Mouse (Mus musculus) adrenal gland, adult (tissue): ENCODE results near the gene Lrp5.

Experiments
- DNase-seq, 2 experiments: peaks; one replicate each; pipeline ENCODE4 v3.0.0; 2022 to 2023; ENCODE audit warnings: low spot score in 1 of 2; ENCODE audit not compliant: inconsistent age in 2 of 2

Gene Lrp5

DNA sequence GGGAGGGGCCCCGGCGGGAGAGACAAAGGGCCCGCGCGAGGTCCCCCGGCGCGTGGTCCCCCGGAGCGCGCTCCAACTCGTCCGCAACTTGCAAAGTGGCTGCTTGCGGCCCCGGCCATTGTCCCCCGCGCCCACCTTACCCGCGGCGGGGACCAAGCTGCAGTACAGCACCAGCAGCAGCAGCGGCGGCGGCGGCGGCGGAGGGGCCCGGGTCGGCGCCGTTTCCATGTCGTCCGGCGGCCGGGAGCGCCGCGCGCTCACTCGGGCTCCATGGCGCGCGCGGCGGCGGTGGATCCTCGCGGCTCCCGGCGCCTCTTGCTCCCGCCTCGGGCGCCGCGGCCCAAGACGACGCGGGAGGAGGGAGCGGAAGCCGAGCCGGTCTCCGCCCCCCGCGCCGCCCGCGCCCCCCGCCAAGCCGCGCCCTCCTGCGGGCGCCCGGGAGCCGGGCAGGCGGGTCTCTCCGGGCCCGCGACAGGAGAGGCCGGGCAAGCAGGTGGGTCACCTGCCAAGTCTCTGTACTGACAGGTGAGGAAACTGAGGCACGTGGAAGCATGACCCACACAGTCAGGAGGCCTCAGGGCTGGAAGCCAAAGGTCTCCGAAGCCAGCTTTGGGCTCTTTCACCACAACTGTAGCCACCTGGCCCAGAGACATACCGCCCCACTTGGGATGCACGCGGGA, at the start of gene Lrp5:
Gene Lrp5, minus strand, starts transcription at position 350 of the 680 bp plus-strand sequence.
- peak; percentile 82 to 90 for DNase-seq

DNA sequence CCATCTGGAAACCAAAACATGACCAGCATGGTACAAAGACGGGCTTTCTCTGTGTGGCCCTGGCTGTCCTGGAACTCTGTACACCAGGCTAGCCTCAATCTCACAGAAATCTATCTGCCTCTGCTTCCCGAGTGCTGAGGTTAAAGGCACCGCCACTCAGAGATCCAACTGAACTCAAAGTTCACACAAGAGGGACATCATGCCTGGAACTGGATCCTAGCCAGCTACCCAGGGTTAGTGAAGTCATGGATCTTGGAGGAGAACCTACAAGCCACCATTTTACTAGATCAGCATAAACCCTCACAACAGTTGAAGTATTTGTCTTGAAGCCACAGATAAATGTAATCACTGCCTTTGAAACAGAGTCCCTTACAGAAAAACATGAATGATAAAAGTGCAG, 49.6 kb upstream of the Lrp5 start:
- no peak for DNase-seq

DNA sequence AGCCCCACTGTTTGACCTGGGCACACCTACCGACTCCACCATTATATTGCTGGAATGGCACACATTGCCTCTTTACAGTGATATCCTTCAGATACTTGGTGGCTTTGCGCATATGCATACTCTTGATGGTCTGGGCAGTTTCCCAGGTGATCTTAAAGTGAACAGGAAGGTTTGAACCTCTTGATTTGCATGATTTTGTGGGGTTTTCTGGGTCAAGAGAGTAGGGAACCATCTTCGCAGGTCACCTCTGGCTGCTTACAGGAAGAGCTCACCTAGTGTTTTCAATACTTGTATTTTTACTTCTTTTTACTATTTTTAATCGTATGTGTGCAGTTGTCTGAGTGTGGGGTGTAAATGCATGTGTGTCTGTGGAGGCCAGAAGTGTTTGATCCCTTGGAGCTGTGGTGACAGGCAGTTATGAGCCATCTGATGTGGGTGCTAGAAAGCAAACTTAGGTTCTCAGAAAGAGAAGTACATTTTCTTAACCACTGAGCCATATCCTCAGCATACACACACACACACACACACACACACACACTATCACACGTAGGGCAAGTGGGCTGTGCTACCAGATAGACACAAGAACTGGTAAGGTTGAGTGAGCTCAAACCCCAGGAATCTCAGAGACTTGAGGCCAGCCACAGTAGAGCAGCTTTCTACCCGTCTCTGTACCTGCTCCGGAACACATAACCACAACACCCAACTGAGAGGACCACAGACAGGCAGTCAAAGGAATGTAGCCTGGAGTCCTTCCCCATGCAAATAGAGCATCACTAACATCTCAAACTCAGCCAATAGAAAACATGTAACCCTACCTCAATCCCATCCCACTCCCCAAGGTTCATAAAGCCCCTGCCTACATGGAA, 44.6 kb upstream of the Lrp5 start:
- DNase-seq = no peak

DNA sequence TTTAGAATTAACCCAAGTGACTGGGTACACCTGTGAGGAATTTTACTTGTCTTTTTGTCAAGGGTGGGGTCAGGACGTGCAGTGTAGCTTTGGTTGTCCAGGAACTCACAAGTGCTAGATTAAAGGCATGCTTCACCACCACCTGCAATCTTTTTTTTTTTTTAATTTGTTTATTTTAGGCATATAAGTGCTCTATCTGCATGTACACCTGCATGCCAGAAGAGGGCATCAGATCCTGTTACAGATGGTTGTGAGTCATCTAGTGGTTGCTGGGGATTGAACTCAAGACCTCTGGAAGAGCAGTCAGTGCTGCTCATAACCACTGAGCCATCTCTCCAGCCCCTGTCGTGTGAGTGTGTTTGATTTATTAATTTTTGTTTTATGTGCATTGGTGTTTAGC, 42.5 kb upstream of the Lrp5 start:
- no peak for DNase-seq

DNA sequence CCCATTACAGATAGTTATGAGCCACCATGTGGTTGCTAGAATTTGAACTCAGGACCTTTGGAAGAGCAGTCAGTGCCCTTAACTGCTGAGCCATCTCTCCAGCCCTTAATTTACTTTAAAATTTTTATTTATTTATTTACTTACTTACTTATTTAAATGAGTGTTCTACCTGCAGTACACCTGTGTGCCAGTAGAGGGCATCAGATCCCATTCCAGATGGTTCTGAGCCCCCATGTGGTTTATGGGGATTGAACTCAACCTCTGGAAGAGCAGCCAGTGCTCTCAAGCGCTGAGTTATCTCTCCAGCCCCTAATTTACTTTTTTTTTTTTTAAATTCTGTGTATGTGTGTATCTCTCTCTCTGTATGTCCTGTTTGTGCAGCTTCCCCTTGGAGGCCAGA, 38.4 kb upstream of the Lrp5 start:
- peak; percentile 67 to 92 for DNase-seq

DNA sequence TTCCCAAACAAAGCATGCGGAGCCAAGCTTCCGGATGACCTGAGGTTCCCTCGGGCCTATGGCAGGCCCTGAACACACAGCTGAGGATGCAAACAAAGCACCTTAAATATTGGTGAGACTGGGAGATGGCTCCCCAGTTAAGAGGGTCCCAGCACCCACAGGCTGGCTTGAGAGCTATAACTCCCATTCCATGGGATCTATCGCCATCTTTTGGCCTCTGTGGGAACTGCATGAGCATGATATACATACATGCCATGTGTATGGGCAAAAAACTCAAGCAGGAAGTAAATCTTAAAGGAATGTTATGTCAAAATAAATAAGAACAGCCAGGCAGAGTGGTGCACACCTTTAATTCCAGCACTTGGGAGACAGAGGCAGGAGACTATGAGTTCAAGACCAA, 37.5 kb upstream of the Lrp5 start:
- DNase-seq = peak in 1 of 2 experiments; percentile 67

DNA sequence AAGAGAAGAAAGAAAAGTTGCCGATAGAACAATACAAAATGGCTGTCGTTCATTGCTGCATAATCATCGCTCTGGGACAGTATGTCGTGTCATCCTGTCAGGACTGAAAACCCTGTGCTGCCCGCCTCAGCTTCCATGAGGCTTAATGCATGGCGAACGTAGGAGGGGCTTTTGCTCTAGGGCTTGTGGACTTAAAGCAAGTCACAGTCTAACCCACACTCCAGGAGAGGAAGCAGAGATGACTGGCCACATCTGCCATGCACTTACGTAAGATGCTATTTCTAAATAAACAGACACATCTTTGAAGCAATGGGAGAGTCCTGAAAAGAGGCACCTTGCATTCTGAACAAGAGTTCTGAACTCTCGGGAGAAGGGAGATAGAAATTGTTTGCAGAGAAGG, 36.8 kb upstream of the Lrp5 start:
- DNase-seq = no peak

DNA sequence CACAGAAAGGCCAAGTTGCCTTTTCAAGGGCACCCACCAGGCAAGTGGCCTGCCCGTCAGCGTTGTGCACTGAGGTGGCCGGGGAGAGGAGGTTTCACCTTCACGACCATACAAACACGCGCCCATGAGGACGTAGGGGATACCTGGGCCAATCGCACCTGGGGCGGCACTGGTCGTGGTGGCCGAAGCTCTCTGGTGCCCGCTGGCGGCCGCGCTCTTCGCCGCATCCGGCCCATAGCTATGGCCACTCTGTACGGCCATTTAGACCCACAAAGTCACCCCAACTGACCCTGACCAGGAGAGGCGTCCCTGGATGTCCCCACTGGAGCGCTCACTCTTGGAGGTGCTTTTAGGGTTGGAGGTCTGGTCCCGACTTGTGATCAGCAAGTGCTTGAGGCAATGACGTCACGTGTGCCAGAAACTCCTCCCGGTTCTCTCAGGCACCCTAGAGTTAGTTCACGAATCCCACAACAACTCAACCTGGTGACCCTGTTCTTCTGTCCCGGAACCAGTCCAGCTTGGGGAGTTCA, 33.1 kb upstream of the Lrp5 start:
- DNase-seq = peak; percentile 73 to 92

DNA sequence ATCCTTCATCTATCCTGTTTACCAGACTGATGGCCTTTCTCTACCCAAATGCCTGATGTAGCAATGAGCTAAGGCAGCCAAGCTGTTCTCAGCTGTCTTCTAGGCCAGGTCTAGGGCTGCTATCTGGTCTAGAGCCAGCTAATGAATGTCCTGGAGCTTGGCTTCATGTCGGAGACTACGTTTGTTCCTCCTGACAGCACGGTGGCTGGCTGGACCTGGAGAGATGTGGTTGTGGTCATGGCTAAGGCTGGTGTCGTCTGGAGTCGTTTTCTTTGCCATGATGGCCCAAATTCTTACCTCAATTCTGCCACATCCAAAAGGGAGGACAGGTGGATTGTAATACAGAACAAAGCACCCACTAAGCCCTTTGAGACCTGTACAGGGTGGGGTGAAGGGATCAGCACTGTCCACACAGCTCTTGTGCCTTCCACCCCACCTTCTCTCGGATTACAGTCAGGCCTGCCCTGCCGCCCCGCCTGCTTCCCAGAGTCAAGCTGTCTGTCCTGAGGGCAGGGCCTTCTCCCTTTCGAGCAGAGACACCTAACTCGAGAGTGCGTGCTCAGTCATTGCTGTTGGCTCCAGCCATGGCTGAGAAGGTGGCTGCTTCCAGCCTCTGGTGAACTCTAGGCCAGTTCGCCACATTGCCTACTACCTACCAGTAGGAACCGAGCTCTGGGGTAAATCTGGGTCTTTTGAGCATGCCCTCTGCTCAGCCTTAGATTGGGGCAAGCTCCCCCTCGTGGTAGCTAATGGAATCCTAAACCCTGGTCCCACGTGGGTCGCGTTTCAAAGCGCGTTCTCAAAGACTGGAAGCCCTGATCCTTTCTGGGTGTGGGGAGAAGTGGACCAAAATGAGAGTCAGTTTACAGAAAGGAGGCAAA, 32.4 kb upstream of the Lrp5 start:
- peak; percentile 74 to 92 for DNase-seq

DNA sequence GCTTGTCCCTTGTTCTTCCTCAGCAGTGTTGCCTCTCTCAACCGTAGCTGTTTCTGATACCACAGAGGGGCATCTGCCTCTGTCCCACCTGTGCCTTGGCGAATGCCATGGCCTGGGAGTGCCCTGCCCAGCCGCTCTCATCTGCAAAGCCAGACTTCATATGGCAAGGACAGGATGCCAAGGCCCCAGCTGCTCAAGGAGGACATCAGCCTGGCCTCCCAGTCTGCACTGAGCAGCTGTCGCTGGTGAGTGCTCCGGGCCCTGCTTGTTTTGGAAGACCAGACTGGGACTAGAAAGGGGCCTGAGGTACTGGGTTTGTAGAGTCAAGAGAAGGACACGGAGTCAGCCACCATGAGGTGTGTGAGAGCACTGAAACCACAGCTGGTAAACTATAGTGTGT, 28.0 kb upstream of the Lrp5 start:
- no peak for DNase-seq

DNA sequence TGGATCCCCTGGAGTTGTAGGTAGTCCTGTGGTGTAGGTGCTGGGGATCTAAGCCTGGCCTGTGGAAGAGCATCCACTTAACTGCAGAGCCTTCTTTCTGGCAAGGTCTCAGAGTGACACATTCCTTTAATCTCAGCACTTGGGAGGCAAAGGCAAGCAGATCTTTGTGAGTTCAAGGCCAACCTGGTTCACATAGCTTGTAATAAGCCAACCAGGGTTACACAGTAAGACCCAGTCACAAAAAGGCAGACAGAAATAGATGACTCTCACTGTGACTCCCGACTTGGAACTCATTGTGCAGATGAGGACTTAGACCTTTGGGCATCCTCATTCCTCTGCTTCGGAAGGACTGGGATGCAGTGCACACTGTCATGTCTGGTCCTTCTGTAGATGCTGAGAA, 24.1 kb upstream of the Lrp5 start:
- peak in 1 of 2 experiments; percentile 63 for DNase-seq

DNA sequence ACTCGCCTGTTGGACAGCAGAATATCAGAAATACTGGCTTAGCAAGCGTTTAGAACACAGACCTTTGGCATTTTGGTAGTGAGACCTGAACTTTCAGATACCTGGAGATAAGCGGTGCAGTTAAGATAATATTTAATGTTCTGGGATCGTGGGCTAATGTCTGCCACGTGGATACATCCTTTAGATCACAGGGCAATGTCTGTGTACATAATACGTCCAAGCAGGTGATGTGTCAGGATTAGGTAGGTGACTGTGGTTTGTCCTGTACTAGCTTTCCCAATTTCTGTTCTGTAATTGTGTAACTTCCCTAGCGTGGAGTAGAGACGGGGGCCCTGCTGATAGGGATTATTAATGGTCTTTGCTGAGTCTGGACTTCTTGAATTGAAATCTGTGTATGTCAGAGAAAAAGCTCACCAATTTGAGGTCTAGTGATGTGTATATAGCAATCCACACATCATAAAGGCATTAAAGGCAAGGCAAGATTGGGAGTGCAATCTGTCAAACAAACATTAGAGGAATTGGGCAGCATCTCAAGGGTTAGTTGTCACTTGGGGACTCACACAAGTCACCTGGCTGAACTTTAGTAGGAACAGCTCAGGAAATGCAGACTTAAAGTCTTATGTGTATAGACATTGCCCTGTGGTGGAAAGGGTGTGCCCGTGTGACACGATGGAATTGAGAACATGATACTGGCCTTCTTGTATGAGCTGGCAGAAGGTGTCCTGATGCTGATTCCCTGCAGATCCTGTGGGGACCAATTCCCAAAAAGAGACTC, 22.8 kb upstream of the Lrp5 start:
- DNase-seq = peak in 1 of 2 experiments; percentile 33

DNA sequence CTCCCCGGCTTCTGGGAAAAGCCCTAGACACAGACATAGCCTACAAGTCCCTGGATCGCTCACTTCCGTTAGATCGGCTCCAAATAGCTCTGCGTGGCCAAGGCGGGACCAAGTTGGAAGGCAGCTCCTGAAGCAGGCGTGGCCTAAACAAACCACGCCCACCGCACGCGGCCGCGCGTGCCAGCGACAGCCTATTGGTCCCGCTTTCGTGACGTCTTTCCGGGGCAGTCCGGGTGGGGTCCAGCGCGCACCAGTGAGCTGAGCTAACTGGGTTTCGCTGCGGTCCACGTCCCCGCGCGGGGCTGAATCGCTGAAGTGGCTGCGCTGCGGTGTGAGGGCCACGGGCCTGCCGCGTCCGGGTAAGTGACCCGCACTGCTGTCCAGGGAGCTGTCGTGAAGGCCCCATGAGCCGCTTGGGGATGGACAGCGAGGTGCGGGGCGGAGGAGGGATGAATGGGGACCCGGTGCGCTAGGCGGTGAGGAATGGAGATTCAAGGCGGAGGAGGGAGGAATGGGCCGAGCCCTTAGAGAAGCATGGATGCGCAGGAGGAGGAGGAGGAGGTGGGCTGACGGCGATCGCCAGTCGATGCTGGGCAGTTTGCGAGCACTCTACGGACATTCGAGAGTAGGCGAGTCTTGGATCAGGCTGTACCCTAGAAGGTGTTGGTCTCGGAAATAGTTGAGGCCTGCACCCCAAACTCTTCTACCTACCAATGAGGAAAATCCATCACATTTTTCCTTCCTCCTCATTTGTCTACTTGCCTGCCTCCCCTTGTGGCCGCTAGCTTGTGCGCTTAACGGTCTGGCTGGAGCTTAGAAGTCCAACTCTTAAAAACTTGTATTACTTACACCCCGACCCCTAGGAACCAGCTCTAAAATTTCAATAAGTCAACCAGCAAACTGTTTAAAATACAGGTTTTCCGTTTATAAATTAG, 22.0 kb upstream of the Lrp5 start, which contains the start of gene 1810055G02Rik:
Gene 1810055G02Rik, plus strand, starts transcription at position 216 of the 935 bp plus-strand sequence.
- DNase-seq = peak; percentile 99

DNA sequence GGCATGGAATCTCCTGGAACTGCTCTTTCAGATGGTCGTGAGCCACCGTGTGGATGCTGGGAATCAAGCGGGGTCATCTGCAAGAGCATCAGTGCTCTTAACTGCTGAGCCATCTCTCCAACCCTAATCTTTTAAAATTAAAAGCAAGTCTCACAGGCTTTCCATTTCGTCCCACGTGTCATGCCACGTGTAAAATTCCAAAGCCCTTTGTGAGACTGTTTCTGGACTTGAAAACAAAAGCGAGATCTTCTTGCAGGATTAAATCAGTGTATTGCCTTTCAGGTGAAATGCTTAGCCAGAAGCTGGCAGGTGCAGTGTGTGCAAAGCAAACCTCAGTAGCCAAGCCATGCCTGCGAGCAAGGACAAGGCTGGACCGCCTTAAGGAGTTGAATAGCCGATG, 21.2 kb upstream of the Lrp5 start:
- DNase-seq = no peak

DNA sequence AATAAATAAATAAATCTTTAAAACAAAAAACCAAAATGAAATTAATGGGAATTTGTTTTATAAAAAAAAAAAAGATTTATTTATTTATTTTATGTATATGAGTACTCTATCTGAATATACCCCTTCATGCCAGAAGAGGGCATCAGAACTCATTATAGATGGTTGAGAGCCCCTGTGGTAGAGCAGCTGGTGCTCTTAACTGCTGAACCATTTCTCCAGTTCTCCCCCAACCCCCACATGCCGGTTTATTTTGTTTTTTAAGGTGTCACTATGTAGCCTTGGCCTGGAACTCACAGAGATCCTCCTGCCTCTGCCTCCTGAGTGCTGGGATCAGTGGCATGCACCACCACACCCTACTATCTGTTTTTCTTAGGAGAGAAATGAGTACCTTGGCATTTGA, 19.9 kb upstream of the Lrp5 start:
- peak in 1 of 2 experiments; percentile 52 for DNase-seq

DNA sequence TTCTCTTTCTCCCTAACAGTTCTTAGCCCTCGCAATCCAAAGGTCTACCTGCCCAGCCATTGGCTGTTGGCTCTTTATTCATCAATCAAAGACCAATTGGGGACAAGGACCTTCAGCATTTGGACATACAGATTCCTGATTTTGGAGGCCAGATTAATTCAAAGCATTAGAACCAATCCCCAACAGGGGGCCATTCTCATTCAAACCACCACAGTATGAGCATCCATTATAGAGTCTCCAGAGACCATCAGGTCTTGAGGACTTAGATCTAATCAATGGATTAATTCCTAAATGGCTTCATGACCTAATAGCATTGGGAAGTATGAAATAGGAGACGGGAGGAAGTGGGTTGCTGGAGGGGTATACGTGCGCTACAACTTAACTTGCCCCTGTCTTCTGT, 16.1 kb upstream of the Lrp5 start:
- no peak for DNase-seq

DNA sequence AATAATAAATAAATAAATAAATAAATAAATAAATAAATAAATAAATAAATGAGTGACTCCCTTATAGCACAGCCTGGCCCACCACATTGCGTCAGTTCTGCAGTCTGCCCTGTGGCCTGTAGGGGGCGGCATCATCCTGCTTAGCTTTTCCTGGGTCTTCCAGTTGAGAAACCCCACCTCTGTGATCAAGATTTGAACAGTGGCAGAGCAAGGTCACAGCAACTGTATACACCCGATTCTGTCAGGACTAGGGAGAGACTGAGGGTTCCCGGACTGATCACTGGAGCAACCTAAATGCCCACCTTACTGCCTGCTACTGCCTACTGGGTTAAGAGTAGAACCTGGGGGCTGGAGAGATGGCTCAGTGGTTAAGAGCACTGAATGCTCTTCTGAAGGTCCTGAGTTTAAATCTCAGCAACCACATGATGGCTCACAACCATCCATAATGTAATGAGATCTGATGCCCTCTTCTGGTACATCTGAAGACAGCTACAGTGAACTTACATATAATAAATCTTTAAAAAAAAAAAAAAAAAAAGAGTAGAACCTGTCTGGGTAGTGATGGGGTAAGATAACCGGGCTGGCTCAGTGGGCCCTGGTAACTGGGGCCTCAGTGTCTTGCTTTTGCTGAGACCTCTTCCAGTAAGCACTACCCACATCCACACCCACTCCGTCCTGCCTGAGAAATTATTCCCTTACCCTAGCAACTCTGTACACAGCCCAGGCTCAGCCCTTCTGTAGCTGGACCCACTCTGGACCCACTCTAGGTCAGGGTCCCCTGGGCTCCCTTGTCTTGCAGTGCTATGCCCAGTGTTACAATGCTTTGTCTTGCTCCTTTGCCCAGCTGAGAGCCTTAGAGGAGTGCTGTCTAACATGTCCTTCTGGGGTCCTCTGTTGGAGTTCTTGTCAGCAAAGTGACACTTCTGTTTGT, 13.4 kb upstream of the Lrp5 start:
- peak; percentile 81 to 93 for DNase-seq

DNA sequence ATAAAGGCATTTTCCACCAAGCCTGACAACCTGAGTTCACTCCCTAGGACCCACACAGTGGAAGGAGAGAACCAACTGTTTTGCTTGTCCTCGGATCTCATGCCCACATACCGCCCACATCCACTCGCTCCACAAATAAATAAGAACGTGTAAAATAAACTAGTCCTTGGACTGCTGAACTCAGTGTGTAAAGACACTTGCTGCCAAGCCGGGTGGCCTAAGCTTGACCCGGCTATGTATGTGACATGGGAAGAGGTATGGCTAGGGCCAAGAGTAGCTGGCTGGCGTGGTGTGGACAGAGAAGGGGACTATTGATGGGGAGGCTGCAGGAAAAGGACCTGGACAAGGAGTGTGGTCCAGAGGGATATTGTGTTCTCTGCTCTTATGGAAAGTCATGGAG, 11.7 kb upstream of the Lrp5 start:
- DNase-seq = peak in 1 of 2 experiments; percentile 25
